Mouse (Mus musculus): ENCODE data around the gene Nedd9.
A peak's percentile ranks its signal among the peaks of the same experiment; 100 is the strongest.

Nedd9 gene

DNA sequence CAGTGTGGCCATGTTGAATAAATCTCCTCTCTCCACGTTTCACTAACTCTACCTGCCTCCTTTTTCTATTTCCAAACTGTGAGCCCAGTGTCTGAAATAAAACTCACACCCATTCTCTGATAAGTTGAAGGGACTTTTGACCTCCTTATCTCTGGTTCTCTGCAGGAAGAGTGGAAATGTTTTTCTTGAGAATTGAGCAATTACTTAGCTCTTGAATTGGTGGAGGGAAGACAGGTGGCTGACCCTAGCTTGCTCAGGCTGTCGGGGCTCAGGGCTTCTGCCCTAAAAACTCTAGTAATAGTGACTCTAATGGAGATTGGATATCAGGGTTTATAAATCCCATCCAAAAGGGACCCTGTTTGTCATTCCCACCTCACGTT is 143.3 kb downstream of the Nedd9 start:
- no peak for DNase-seq (ENCODE audit: low read depth)

DNA sequence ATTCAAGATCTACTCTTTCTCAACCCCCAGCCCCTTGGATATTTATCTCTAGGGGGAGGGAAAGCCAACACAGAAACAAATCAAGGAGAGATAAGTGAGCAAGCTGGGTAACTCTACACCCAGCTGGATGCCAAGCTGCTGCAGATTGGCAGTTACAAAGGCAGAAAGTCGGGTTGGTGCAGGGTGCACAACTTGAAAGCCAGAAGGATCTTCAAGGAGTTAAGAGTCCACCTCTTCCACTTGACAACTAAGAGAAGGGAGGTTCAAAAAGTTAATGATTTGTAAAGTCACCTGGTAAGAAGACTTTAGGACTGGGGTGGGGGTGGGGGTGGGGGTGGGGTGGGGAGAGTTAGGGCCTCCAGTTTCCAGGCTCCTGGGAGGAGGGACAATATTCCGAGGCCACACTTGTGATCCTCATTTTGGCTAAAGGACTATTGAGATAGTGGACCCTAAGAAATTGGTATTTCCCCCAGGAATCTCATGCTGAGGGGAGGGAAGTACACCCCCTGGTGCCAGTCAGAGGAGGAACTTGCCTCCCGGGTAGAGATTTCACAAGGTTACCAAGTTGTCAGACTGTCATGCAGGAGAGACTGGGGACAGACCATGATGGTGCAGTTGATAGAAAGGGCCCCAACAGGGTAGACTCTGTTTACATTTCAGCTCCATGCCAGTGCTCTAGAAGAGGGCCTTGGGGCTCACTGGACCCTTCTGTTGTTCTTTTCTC is 143.8 kb downstream of the Nedd9 start:
- DNase-seq (ENCODE audit: low read depth): no peak

DNA sequence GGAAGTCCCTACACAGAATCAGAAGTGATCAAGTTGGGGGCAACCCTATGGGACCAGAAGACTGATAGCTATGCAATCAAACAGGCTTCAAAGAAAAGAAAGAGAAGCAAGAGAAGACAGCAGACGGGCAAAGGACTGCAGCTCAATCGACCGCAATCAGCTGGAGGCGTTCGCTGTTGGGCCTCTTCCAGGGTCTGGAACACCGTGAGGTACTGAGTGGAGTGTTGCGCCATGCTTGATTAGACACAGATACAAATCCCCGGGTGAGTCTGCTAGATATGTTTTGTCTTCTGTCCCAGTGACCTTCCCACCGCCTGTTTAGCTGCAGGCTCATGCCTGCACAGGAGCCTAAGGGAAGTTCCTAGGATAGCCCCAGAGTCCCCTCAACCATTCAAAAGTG is 145.7 kb downstream of the Nedd9 start:
- no peak for DNase-seq (ENCODE audit: low read depth)

DNA sequence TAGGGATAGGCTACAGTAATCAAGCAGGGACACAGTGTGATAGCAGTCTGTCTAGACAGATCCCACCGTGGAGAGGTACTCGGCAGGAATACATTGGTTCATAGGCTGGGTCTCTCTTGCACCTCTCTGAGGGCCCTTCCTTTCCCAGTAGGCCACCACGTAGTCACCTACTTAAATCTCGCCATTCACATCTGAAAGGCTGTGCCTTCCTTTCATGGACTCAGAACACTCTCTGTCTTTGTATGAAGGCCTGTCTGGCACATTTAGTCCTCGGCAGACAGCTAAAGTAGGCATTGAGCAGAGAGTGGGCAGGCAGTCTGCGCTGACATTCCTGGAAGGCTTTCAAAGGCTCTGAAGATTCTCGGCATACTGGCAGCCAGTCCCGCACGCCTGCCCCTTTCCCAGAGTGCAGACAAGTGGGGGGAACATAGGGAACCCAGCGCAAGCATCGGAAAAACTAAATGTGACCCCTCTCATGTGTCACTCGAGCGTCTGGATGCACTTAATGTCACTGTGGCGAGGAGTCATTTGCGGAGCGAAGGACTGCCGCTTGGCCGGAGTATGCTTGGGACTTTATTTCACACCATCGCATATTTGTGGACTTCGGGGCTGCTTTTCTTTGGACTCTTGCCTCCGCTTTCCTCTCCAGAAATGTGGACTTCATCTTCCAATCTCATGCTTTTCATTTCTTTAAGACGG is 147.4 kb downstream of the Nedd9 start:
- DNase-seq (ENCODE audit: low read depth): peak; percentile 87

DNA sequence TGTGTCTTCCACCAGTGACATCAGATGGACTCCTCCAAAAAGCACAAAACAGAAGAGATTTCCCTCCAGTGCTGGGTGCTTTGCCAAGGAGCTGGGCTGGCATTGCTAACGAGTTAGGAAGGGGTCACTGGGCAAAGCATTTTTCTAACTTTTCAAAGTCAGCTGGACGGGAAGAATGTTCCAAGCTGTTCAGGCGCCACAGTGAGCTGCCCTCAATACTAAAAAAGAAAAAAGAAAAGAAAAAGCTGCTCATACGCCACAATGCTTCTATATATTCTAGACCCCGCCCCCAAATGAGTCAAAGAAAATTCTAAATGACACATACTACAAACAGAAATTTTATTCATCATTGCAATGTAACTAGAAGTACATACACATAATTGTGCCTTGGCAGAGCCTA is 148.0 kb downstream of the Nedd9 start:
- no peak for DNase-seq (ENCODE audit: low read depth)

DNA sequence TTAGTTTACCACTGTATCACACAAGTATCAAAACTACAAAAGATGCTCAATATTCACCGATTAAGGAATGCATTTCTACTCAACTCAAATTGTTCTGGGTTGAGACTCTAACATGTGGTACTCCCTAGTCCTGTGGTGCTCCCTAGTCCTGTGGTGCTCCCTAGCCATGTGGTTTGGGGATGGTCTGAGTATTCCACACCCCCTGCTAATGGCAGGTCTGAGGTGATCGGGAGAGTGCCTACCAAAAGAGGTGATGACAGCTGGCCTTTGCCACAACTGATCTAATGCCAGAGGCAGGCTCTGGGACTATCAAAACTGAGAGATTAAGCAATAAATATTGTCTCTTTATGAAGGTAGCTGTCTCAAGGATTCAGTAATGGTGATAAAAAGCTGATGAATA is 149.8 kb downstream of the Nedd9 start:
- DNase-seq (ENCODE audit: low read depth): no peak

DNA sequence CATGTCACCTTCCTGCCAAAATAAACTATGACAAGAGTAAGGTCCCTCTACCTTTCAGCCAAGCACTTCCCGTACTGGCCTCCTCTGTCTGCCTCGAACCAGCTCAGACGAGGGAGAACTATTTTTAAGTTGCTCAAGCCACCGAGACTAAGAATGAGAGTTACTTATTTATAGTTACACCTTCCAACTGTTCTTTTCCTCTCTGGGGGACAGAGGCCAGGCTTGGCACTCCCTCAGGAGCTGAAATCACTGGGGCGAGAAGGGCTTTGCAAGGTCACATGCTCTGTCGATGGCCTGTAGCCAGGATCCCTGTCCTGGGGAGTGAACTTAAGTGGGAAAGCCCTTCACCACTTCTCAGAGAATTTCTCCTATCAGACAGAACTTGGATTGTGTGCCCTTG is 150.9 kb downstream of the Nedd9 start:
- DNase-seq (ENCODE audit: low read depth): peak; percentile 87

DNA sequence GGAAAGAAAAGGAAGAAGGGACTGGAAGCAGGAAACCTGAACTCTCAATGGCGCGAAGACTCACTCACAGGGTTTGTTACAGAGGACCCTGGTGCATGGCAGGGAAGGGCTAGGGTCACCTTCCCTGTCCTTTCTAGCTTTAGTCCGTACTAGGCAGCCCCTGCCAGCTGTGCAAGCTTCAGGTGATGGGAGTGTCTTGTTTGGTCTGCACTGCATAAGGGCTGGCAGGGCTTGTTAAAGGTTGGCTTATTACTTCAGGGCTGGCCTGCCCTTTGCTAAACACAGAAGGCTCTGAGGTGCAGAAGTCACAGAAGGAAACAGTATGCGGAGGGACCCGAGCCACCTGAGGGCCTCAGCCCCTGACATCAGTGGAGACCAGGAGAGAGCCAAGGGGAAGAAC is 151.4 kb downstream of the Nedd9 start:
- no peak for DNase-seq (ENCODE audit: low read depth)

DNA sequence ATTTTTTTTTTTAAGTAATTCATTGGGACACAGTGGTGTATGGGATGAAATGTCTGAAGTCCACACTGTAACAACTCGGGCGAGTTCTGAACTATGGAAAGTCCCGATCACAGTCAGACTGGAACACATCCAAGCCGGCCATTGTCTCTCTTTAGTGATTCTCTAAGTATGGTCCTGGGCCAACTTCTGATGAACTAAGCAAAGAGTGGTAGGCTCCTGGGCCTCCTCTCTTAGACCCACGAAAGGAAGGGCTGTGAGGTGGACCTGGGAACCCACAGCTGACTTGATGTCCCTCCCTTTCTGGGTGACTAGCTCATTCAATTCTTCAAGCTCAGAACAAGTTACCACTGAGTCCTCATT is 152.5 kb downstream of the Nedd9 start:
- DNase-seq (ENCODE audit: low read depth): no peak

DNA sequence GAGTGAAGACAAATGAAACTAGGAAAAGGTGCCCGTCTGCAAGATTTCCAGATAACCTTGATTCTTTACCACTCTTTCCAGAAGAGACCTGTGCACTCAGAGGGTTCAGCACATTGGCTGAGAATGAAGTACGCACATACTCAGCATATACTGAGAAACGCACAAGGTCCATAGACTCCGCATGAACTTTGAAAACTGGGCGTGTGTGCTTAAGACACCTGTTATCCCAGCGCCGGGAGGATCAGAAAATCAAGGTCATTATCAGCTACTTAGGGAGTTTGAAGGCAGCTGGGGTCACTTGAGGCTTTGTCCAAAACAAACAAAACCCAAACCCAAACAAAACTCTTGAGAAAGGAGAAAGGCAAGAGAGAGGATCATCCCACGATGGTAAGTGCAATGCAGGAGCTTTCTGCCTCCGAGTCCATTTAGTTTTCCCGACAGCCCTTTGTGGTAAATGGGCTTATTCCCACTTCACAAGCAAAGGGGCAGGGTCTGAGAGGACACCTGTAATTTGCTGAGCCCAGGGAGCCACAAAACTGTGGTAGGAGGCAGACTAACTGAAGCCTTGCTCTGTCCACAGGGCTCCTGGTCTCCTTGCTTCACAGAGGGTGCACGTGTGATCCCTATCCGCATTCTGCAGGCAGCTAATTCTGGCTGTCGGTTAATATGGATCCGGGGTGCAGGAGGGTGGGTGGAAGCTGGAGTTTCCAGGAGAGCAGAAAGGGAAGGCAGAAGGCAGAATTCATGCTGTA is 153.1 kb downstream of the Nedd9 start:
- DNase-seq (ENCODE audit: low read depth): no peak

DNA sequence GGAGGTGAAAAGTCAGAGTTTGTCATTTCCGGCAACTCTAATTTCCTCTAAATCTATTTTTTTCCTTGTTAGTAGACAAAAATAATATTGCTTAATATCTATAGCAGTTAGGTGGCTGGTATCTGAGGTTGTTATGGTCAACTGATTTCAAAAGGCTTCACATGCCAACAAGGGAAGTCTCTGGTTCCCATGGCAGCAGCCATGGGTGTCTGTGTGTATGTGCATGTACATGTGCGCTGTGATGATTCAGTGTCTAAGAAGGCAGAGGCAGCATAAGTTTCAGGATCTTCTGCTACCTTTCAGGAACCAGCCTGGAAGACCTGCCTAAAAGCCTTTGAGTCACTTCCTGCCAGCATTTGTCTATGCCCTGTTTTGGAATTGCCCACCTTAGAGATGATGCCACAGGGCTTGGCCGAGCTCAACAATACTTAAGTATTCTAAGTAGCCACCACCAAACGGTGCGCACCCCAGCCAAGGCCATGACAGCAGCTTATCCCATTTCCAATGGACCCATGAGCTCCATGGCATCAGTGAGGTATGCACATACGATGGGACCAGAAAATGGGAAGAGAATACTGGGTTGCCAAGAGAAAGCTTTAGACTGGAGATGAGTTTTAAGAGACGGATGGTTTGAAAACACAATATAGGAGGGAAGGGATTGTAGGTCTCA is 155.4 kb downstream of the Nedd9 start:
- DNase-seq (ENCODE audit: low read depth): no peak

DNA sequence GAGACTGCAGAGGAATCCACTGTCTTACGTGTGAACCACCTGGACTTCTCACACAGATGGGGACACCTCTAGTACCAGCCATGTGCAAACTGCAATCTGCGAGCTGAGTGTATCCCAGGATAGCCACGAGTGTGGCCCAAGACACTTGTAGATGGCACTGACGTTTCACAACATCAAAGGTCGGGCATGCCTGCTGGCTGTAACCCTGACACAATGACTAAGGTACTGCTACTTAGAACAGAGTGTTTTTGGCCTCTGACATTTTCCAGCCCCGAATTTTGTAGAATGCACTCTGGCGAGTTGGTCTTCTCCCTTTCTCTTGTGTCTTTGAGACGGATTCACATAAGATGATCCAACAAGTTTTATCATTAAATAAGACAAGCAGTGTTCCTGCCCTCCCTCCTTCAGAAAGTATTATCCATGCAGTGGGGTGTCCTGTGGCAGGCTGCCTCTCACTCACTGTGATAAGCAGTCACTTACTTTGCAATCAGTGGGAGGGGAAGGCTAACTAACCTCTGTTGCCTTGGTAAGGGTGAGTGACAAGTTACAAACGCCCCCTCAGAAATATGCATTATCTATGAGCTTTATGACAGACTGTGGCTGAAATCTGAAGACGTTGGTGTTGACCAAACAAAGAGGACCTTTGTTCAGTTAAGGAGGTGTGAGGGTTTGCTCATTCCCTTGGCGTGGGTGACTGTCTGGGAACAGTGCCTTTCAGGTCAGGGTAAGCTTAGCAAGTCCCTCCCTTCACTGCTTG is 156.4 kb downstream of the Nedd9 start:
- peak; percentile 90 for DNase-seq (ENCODE audit: low read depth)

DNA sequence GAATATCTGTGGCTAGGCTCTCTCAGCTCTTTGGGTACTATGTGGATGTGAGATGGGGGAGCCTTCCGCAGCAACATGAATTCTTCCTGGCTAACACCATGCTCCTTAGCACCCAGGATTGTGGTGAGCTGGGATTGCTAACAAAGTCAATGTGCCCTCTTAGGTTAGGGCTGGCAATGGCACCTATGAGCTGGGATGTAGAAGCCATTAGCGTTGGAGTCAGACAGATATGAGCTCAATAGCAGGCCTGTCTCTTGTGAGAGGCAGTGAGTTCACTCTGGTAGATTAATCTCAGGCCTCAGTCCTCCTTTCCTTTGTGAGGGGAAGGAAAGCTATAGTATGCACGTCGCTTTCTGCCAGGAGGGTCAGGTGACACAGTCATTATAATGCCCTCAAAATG is 157.1 kb downstream of the Nedd9 start:
- no peak for DNase-seq (ENCODE audit: low read depth)

DNA sequence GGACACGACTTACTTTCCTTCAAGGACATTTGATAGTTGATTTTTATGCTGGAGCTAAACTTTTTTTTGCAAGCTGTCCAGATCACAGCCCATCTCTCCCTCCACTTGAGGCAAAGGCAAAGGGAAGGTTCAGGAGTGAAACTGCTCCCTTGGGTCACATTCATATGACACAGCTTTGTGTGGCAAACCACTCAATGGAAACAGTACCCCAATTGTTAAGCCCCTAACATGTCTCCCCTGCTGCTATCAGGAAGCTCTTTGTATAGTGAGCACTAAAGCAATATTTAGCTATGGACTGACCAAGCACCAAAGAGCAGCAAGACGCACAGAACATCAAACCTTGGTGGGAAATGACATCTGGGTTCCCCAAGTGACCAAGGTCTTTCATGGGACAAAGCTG is 158.7 kb downstream of the Nedd9 start:
- no peak for DNase-seq (ENCODE audit: low read depth)

DNA sequence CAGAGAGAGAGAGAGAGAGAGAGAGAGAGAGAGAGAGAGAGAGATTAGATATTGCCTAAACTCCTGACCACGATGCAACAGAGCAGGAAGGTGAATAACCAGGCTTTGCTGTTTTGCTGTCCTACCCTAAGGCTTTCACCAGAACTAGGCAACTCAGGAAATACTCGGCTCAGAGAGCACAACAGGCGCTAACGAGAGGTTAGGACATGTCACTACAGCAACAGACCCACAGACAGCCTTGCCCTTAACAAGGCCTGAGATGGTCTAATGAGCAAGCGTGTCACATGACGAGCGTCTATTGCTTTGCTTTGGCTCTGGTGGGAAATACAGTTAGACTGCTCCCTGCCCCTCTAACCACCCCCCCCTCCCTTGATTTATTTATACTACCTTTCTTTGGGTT is 159.6 kb downstream of the Nedd9 start:
- DNase-seq (ENCODE audit: low read depth): no peak

DNA sequence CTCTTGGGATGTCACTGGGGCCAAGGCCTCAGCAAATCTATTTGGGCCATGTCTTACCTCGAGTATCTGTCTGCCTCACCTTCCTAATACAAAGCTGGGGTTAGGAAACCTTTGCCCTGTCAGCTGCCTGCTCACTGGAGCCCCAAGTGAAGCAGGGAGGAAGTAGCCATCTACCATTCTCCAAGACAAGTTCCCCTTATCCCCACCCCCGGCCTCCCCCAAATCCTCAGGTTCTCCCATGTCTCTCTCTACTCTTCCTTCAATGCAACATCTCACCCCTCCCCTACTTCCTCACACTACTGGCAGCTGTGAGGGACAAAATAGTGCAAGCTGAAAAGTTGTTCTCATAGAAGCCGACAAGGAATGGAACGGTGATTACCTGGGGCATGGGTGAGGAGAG is 161.0 kb downstream of the Nedd9 start:
- DNase-seq (ENCODE audit: low read depth): no peak

DNA sequence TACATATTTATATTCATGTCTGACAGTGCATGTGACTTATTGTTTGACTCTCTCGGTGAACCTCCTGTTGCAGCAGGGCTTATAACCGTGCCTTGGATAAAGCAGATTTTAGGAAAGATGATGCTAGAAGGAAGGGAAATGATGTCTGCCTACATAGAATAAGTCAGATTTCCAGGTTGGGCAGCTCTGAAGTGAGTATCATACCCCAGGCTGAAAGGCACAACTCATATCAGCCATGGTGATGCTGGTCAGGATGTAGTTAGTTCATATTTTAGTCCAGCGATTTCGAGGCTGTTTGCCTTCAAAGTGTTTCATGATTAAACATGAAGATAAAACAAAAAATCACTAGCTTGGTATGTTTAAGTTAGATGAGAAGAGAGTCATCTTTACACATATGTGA is 161.8 kb downstream of the Nedd9 start:
- no peak for DNase-seq (ENCODE audit: low read depth)

DNA sequence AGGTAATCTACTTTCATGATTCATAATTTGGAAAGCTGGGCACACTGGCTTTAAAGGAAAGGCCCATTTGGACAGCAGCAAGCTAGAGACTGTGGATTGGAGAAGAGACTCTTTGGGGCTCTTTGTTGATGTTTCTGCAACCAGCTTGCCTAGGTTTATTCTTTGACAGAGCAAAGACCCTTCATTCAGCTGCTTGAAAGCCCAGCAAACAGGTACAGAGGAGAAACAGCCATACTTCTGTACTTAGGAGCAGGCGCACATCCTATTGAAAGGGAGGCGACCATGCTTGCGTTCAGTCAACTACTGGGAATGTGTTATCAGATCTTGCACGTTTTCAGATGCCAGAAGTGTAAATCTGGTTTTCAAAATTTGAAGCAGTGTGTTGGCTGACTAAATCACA is 162.5 kb downstream of the Nedd9 start:
- no peak for DNase-seq (ENCODE audit: low read depth)

DNA sequence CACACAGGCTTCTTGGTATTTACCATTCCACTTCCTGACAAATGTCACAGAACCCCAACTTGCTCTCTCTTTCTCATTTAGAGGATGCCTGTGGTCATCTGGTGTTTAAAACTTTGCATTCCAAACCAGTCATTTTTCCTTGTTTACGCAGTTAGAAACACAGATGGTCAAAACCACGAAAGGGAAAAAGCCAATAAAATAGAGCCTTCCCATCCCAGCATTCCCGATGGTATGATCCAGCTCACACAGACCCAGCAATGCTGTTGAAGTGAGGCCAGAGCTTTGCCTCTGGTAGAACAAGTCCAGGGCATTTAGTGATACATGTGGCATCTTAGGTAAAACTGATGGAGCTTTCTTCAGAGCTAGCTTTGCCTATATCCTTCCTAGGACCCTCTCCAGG is 165.7 kb downstream of the Nedd9 start:
- DNase-seq (ENCODE audit: low read depth): peak; percentile 80

DNA sequence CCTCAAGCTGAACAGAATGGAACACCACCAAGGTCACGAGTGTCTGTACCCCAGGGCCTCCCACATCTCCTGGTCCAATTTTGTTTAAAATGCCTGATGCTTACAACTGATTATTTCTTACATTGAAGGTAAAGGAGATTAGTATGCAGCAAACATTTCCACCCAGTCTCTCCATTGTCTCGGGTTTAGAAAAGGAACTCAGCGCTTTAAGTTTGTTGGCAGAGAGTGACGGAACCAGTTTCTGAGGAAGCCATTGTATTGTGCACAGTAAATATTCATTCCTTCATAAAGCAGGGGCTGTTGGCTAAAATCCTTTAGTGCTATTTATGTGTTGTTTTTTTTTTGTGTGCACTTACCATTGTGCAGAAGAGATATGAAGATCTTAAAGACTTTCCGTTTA is 166.4 kb downstream of the Nedd9 start:
- no peak for DNase-seq (ENCODE audit: low read depth)

DNA sequence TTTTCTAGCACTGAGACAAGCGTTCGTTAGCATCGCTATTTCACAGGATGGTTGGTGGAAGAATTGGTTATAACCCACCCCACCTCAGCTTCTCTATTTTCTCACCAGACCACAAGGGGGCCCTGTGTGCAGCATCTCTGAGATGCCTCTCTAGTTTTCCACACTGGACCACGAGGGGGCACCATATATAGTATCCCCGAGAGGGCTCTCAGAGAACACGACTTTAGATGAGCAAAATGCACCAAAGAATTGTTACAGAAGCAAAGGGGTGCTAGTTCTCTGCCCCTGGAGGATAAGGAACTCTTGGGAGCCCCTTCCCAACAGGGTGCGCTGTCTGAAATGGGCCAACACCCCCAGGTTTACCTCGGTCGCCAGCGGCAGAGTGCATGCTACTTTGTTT is 184.4 kb downstream of the Nedd9 start:
- peak; percentile 13 for DNase-seq (ENCODE audit: low read depth)

DNA sequence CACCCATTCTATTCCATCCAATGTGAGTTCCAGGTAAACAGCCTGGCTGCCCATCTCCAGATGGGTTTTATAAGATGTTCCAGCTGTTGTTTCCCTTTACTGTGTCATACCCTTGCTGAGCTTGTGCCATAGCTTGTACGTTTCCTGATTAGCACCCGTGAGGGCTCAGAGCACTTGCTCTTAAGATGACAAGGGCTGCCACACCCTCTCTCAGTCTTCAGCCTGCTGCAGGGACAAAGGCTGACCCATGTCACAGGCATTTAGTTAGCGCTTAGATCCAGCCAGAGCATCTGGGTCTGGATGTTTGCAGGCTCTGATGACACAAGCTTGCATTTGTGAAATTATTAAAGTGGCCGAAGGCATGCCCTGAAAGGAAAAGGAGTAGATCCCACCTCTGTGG is 187.1 kb downstream of the Nedd9 start:
- no peak for DNase-seq (ENCODE audit: low read depth)

All from fibroblast of lung, adult 2 months (primary cell).